11 mouse cellular contexts compared by ENCODE assay signal in the genomic region with DNA sequence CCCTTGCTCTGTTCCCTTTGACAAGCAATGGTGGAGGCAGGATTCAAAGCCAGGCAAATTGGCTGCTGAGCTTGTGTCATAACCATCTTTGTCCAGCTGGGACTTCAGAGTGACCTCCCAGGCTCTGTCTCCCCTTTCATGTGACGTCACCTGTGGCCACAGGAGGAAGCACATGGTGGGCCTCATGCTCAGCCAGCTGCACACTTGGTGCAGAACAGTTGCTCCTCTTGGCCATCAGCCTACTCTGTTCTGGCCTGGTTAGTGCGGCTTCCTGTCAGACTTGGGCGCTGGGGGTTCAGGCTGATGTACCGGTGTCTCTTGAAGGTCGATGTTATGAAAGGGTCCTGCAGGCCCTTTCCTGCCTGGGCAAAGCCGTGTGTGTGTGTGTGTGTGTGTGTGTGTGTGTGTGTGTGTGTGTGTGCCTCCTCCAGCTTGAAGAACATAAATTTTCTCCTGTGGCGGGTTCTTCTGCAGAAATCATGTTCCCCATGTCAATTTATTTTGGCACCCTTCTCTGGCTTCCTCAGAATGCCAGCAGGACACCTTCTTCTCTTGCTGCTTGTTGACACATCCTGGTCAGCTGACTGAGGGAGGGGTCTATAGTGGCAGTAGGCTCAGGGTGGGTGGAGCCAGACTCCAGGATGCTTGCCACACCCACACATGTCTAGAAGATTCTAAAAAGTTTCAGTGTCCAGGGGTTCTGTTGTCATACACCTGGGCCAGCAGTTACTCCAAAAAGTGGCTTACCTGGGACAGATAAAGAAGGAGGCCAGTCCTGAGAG. TPM values are rescaled to one million over a fixed set of nuclear protein-coding genes. Genes with fewer than 3 reads are reported as not detected.
DNase-seq lines count a peak whose midpoint lies in the region; ATAC-seq lines count a peak whose summit lies in the region.
"Had no signal": no experiment of that assay in that cellular context is flagged by ENCODE, and none has a peak within 500 bp of the region (broad histone marks: within the 10 kb centered on the region; RNA-seq: fewer than 3 reads in every experiment).

No protein-coding gene starts in this region.

- ATAC-seq in erythroid progenitor cell, adult 5-6 weeks (replicated peaks; ENCODE audit: low FRiP score, poor library complexity, severe bottlenecking) = no peak
- ATAC-seq: intestine, embryonic 16.5 days; midbrain, embryonic 13.5 days; Patski had no signal

- intact Hi-C loops in heart, postnatal 25 days (cut with DNase I) = no loop called here

- DNase-seq in layer of hippocampus, postnatal 10 days (ENCODE audit: low spot score in 2 of 2) = peak; percentile 44 to 50
- DNase-seq in layer of hippocampus, postnatal 25 days (ENCODE audit: extremely low spot score in 1 of 2, low spot score in 1 of 2) = no peak
- peak; percentile 18 for DNase-seq in ZHBTc4 (ENCODE audit: low read depth, low spot score)
- DNase-seq in heart, postnatal 25 days (ENCODE audit: low spot score) = peak; percentile 64
- DNase-seq in naive thymus-derived CD4-positive, alpha-beta T cell, adult 2 months (ENCODE audit: low read depth) = peak; percentile 55
- no peak for DNase-seq in cerebellum, adult 9-11 months
- DNase-seq in frontal cortex, postnatal 36 days (ENCODE audit: low spot score in 2 of 2) = no peak

RNA-seq across cellular contexts. Expression of a gene that starts 5.0 kb away (rescaled TPM):
- total RNA-seq in layer of hippocampus, postnatal 10 days (2021) = 1 to 10 TPM; 1.5 to 2.2 TPM
- total RNA-seq in layer of hippocampus, postnatal 25 days (2021) = 1 to 10 TPM; 1.9 to 2.5 TPM
- total RNA-seq in heart, postnatal 25 days (2021) = 1 to 10 TPM; 1.5 to 1.6 TPM
- 1.4 and 2.9 TPM in 2 replicates for total RNA-seq in erythroid progenitor cell, adult 5-6 weeks (2015; ENCODE audit: low replicate concordance)
- 5.8 and 7.0 TPM in 2 replicates for total RNA-seq in erythroid progenitor cell, adult 5-6 weeks (2017; ENCODE audit: low replicate concordance)

Comparison
In these comparisons a context has a peak if more than half of its experiments do, and no peak if none do; other contexts are left out.
1. DNase-seq: peak in layer of hippocampus, postnatal 10 days (2 of 2), ZHBTc4 (single experiment), heart, postnatal 25 days (single experiment) and naive thymus-derived CD4-positive, alpha-beta T cell, adult 2 months (single experiment); none in layer of hippocampus, postnatal 25 days (0 of 2), cerebellum, adult 9-11 months (single experiment) and frontal cortex, postnatal 36 days (0 of 2).